Mouse (Mus musculus) gastrocnemius, postnatal 10 days (tissue): ENCODE data around the gene Tmem254c. TPM values are rescaled to one million over a fixed set of nuclear protein-coding genes. Genes with fewer than 3 reads are reported as not detected.

Source experiments
- total RNA-seq, 2 experiments: library from RNA; stranded (reverse); gene quantifications; 2 replicates each; pipeline ENCODE4 v1.2.3; 2021

Tmem254c gene
- total RNA-seq, 2 experiments from 2014 or later: 17.5 to 18.6 TPM

Other genes starting within 250 kb of the Tmem254c start
- 10 to 100 TPM; 95.6 to 97.7 TPM for gene Anxa11, start 225.2 kb downstream of the Tmem254c start, total RNA-seq
- gene Plac9a, start 164.3 kb downstream of the Tmem254c start, total RNA-seq: 1 to 10 TPM; 2.5 to 6.4 TPM
- 1 to 10 TPM; 2.5 to 3.1 TPM for gene Tmem254a, start 139.7 kb downstream of the Tmem254c start, total RNA-seq
- not detected for gene Cphx1, start 129.1 kb downstream of the Tmem254c start, total RNA-seq
- gene Duxbl1, start 88.8 kb downstream of the Tmem254c start, total RNA-seq: under 1 TPM; 0.52 to 0.75 TPM
- 10 to 100 TPM; 22.1 to 34.3 TPM for gene Gm9780, start 24.6 kb downstream of the Tmem254c start, total RNA-seq
- not detected for gene Cphx2, start 14.2 kb upstream of the Tmem254c start, total RNA-seq
- not detected for gene Cphx3, start 14.9 kb upstream of the Tmem254c start, total RNA-seq
- gene Duxbl2, start 51.0 kb upstream of the Tmem254c start, total RNA-seq: 1 to 10 TPM; 2.1 to 2.2 TPM
- gene Plac9b, start 115.1 kb upstream of the Tmem254c start, total RNA-seq: 10 to 100 TPM; 77.9 to 90.8 TPM
- 1 to 10 TPM; 3.7 to 4.0 TPM for gene Tmem254b, start 139.7 kb upstream of the Tmem254c start, total RNA-seq
- 1 to 10 TPM in 1 of 2 experiments, under 1 TPM in 1; 0.85 to 3.1 TPM for gene Duxbl3, start 190.6 kb upstream of the Tmem254c start, total RNA-seq